Comparison of ENCODE assay signal across 23 mouse cellular contexts in the genomic region with DNA sequence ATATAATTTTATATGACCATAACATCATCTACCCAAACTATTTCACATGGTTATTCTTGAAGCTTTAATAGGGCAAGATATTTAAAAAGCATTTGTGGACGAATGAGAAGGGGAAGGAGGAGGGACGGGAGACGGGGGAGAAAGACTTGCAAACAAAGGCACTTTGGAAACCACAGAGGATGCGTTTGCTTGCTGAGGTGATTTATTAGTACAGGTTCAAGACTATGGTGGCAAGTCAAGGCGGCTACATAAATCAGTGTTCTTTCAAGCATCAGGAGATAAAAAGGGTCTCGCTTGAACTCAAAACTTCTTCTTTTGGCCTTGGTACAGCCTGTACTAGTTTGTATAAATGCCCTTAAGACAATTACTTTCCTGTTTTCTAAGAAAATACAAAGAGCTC.
"Had no signal": no experiment of that assay in that cellular context is flagged by ENCODE, and none has a peak within 500 bp of the region (broad histone marks: within the 10 kb centered on the region; RNA-seq: fewer than 3 reads in every experiment).

No protein-coding gene starts in this region.

- H3K4me2 ChIP-seq: lung, embryonic 15.5 days; midbrain, embryonic 12.5 days; neural tube, embryonic 13.5 days; neural tube, embryonic 15.5 days had no signal

- ATAC-seq: liver, postnatal 0 days; lung, postnatal 0 days; midbrain, embryonic 16.5 days had no signal

- H3K4me1 ChIP-seq: lung, embryonic 15.5 days; megakaryocyte, embryonic 14.5 days; midbrain, embryonic 10.5 days; midbrain, embryonic 12.5 days; neural tube, embryonic 13.5 days; neural tube, embryonic 15.5 days had no signal

- H3K9ac ChIP-seq: liver, postnatal 0 days; lung, embryonic 15.5 days; midbrain, embryonic 12.5 days; neural tube, embryonic 13.5 days; neural tube, embryonic 15.5 days had no signal

- H3K27ac ChIP-seq: lung, embryonic 15.5 days; macrophage; midbrain, embryonic 10.5 days; midbrain, embryonic 12.5 days; neural tube, embryonic 13.5 days; neural tube, embryonic 15.5 days had no signal

- H3K27me3 ChIP-seq: lung, embryonic 15.5 days; megakaryocyte, embryonic 14.5 days; midbrain, embryonic 12.5 days; neural tube, embryonic 13.5 days; neural tube, embryonic 15.5 days had no signal

- H3K36me3 ChIP-seq: lung, embryonic 15.5 days; midbrain, embryonic 10.5 days; midbrain, embryonic 12.5 days; neural tube, embryonic 13.5 days; neural tube, embryonic 15.5 days had no signal

- H3K9me3 ChIP-seq: lung, embryonic 15.5 days; megakaryocyte, embryonic 14.5 days; midbrain, embryonic 10.5 days; midbrain, embryonic 12.5 days; neural tube, embryonic 13.5 days; neural tube, embryonic 15.5 days had no signal

- DNase-seq: liver, postnatal 0 days; lung, adult 2 months; lung, postnatal 14 days; lung, postnatal 36 days; midbrain, embryonic 14.5 days; retina, postnatal 1 day; right cerebral cortex, adult 18-20 months; right cerebral cortex, postnatal 25 days; right cerebral cortex, postnatal 4 days; spleen, adult 18-20 months; thymus, adult 18-20 months; thymus, postnatal 14 days; thymus, postnatal 36 days had no signal

- H3K4me3 ChIP-seq: lung, embryonic 15.5 days; megakaryocyte, embryonic 14.5 days; midbrain, embryonic 10.5 days; midbrain, embryonic 12.5 days; myocyte; neural tube, embryonic 13.5 days; neural tube, embryonic 15.5 days had no signal
